10 mouse cellular contexts compared by ENCODE assay signal in the genomic region with DNA sequence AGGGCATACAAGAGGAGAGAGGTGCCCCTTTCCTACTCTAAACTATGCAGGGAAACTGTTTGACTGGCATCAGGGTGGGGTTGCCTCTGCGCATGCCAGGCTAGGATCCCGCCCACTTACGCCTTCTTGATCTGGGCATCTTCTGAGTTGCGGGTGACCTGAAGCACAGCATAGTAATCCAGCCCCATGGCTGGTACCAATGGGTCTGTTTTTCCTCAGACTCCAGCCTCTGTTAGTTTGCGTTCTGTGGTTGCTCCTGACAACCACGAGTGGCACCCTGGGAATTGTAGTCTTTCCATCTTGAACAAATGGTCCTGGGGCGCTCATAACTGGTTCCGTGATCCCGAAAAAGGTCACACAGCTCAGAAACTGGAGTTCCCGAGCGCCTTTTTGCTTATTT. TPM values are rescaled to one million over a fixed set of nuclear protein-coding genes. Genes with fewer than 3 reads are reported as not detected.
DNase-seq lines count a peak whose midpoint lies in the region; ATAC-seq and TF ChIP-seq lines count a peak whose summit lies in the region.
"Had no signal": no experiment of that assay in that cellular context is flagged by ENCODE, and none has a peak within 500 bp of the region (broad histone marks: within the 10 kb centered on the region; RNA-seq: fewer than 3 reads in every experiment).

Gene Dnajb13, minus strand, starts transcription at position 388 of the 400 bp plus-strand sequence.

- dilution Hi-C loops in CH12.LX (cut with MboI; ENCODE audit: extremely low pct_ligation_motif_present, extremely low pct_unique_long_range_greater_than_20kb, low sequenced_read_pairs), result no loop called here

- H3K4me1 ChIP-seq in heart, embryonic 11.5 days (ENCODE audit: control insufficient read depth, insufficient read depth, low read length), result no peaks in the 10 kb centered on the region
- peaks cover 11 to 22% of the 10 kb centered on the region in 2 experiments for H3K4me1 ChIP-seq in CH12.LX (ENCODE audit: control insufficient read depth in 1 of 2, insufficient read depth in 2 of 2)
- H3K4me1 ChIP-seq in embryonic facial prominence, embryonic 11.5 days (ENCODE audit: control insufficient read depth, insufficient read depth, low read length), result no peaks in the 10 kb centered on the region

- TF ChIP-seq RAD21 in CH12.LX (IDR thresholded peaks at IDR 0.05; ENCODE audit: low read depth, low read length), result no peak

- no peak for DNase-seq in heart, postnatal 36 days
- DNase-seq in CH12.LX (ENCODE audit: extremely low read depth), result no peak
- DNase-seq in embryonic facial prominence, embryonic 11.5 days (ENCODE audit: low spot score), result peak; percentile 38
- no peak for DNase-seq in frontal cortex, postnatal 10 days (ENCODE audit: low spot score in 2 of 2)
- no peak for DNase-seq in urinary bladder, adult 18-20 months (ENCODE audit: low spot score in 2 of 2)
- no peak for DNase-seq in layer of hippocampus, adult 9-10 months (ENCODE audit: low spot score)
- DNase-seq: cerebellum, adult 11 months had no signal

- in situ Hi-C loops in CH12.LX (cut with MboI; ENCODE audit: low pct_ligation_motif_present, low pct_unique_long_range_greater_than_20kb, low sequenced_read_pairs), result no loop called here

- no peak for TF ChIP-seq CTCF in CH12.LX (conservative IDR thresholded peaks at IDR 0.05 in 1 of 2, IDR thresholded peaks at IDR 0.05 in 1 of 2; ENCODE audit: low read depth in 2 of 2, low read length in 2 of 2)

- ATAC-seq in heart, embryonic 11.5 days (replicated peaks; ENCODE audit: insufficient number of reproducible peaks, low FRiP score, low TSS enrichment), result no peak
- no peak for ATAC-seq in embryonic facial prominence, embryonic 11.5 days (replicated peaks; ENCODE audit: insufficient number of reproducible peaks, low FRiP score, low TSS enrichment, low read depth)
- ATAC-seq in megakaryocyte-erythroid progenitor cell, adult 5-6 weeks (replicated peaks; ENCODE audit: low FRiP score, low TSS enrichment, poor library complexity, severe bottlenecking), result 0 out of 2 replicates have a peak, but pooled peaks have one; percentile 32

- H3K27me3 ChIP-seq in heart, embryonic 11.5 days (ENCODE audit: control insufficient read depth, insufficient read depth, low read length), result no peaks in the 10 kb centered on the region
- no peaks in the 10 kb centered on the region for H3K27me3 ChIP-seq in CH12.LX (replicated peaks)
- H3K27me3 ChIP-seq in embryonic facial prominence, embryonic 11.5 days (ENCODE audit: control insufficient read depth, insufficient read depth, low read length), result no peaks in the 10 kb centered on the region

- no peak for TF ChIP-seq POLR2A in CH12.LX (IDR thresholded peaks at IDR 0.05; ENCODE audit: low read depth, low read length)

- no peaks in the 10 kb centered on the region for H3K79me2 ChIP-seq in CH12.LX (replicated peaks; ENCODE audit: control insufficient read depth, extremely low read depth, insufficient read depth, poor library complexity, severe bottlenecking)

- 0 out of 2 replicates have a peak within 1 kb of the TSS, but pooled peaks have one; percentile 9 for H3K4me2 ChIP-seq in heart, embryonic 11.5 days
- H3K4me2 ChIP-seq in CH12.LX (ENCODE audit: insufficient read depth, low read depth, poor library complexity, severe bottlenecking), result no peak within 1 kb of the TSS
- no peak within 1 kb of the TSS for H3K4me2 ChIP-seq in embryonic facial prominence, embryonic 11.5 days (ENCODE audit: low read depth, low read length)

- no peak within 1 kb of the TSS for H3K4me3 ChIP-seq in heart, embryonic 11.5 days (ENCODE audit: low read depth, low read length)
- H3K4me3 ChIP-seq in CH12.LX (replicated peaks in 1 of 3; ENCODE audit: low read depth in 2 of 3, low read length in 2 of 3, poor library complexity in 1 of 3), result no peak within 1 kb of the TSS
- H3K4me3 ChIP-seq in embryonic facial prominence, embryonic 11.5 days (ENCODE audit: low read depth, low read length), result no peak within 1 kb of the TSS
- H3K4me3 ChIP-seq: erythroblast, embryonic 14.5 days had no signal

- TF ChIP-seq EP300 in CH12.LX (IDR thresholded peaks at IDR 0.05; ENCODE audit: low read length), result no peak

- H3K36me3 ChIP-seq in heart, embryonic 11.5 days (ENCODE audit: control insufficient read depth, insufficient read depth, low read length), result no peaks in the 10 kb centered on the region
- H3K36me3 ChIP-seq in CH12.LX (replicated peaks in 1 of 2; ENCODE audit: control insufficient read depth in 1 of 2, insufficient read depth in 1 of 2, low read length in 1 of 2), result peaks cover 0 to 2% of the 10 kb centered on the region in 2 experiments
- no peaks in the 10 kb centered on the region for H3K36me3 ChIP-seq in embryonic facial prominence, embryonic 11.5 days (replicated peaks; ENCODE audit: control insufficient read depth, insufficient read depth, low read depth, low read length)

- 47% methylated on average over 11 of the region's 11 CpGs for WGBS in heart, embryonic 11.5 days (ENCODE audit: insufficient replicate concordance)
- 55% methylated on average over 11 of the region's 11 CpGs for WGBS in embryonic facial prominence, embryonic 11.5 days

- intact Hi-C loops in heart, postnatal 36 days (cut with DNase I), result no loop called here

- H3K27ac ChIP-seq in heart, embryonic 11.5 days (ENCODE audit: low read depth, low read length), result no peak within 1 kb of the TSS
- no peak within 1 kb of the TSS for H3K27ac ChIP-seq in CH12.LX (ENCODE audit: insufficient read depth, low read depth)
- H3K27ac ChIP-seq in embryonic facial prominence, embryonic 11.5 days (replicated peaks; ENCODE audit: low read depth, low read length), result no peak within 1 kb of the TSS

- H3K9me3 ChIP-seq in heart, embryonic 11.5 days (replicated peaks; ENCODE audit: control insufficient read depth, low read length), result no peaks in the 10 kb centered on the region
- H3K9me3 ChIP-seq in CH12.LX (replicated peaks; ENCODE audit: low read length), result no peaks in the 10 kb centered on the region
- H3K9me3 ChIP-seq in embryonic facial prominence, embryonic 11.5 days (replicated peaks; ENCODE audit: control insufficient read depth, low read length), result no peaks in the 10 kb centered on the region

- H3K9ac ChIP-seq in heart, embryonic 11.5 days (ENCODE audit: low read depth, low read length), result no peak within 1 kb of the TSS
- no peak within 1 kb of the TSS for H3K9ac ChIP-seq in CH12.LX (ENCODE audit: insufficient read depth, low read depth)
- H3K9ac ChIP-seq in embryonic facial prominence, embryonic 11.5 days (replicated peaks; ENCODE audit: low read length), result no peak within 1 kb of the TSS

TF ChIP-seq in CH12.LX, 34 proteins besides CTCF, POLR2A, EP300 and RAD21:
- TF ChIP-seq ZKSCAN1 (IDR thresholded peaks at IDR 0.05; ENCODE audit: borderline replicate concordance, low read depth, low read length) (no peak), ZMIZ1 (IDR thresholded peaks at IDR 0.05; ENCODE audit: low read depth, low read length) (no peak), POLR2AphosphoS2 (IDR thresholded peaks at IDR 0.05; ENCODE audit: low read depth, low read length) (no peak), HCFC1 (IDR thresholded peaks at IDR 0.05; ENCODE audit: low read depth, low read length) (peak; percentile 51), TBP (conservative IDR thresholded peaks at IDR 0.05; ENCODE audit: low read depth, low read length) (no peak), E2F4 (IDR thresholded peaks at IDR 0.05; ENCODE audit: insufficient replicate concordance, low read depth, low read length) (no peak), ETS1 (conservative IDR thresholded peaks at IDR 0.05; ENCODE audit: low read depth, low read length) (no peak)

RNA-seq across cellular contexts. Expression of gene Dnajb13, which starts in this region (rescaled TPM):
- 0.19 and 0.21 TPM in 2 replicates for polyA plus RNA-seq in heart, embryonic 11.5 days (2014; fragmentation: Nextera tagmentation; extraction: Ambion mirVana)
- total RNA-seq in heart, postnatal 36 days (2021), result not detected
- total RNA-seq in CH12.LX (2012; rRNA removed) (11.8 and 15.6 TPM in 2 replicates), CH12.LX (2014; rRNA removed) (24.5 and 32.0 TPM in 2 replicates)
- 13.9 and 17.8 TPM in 2 replicates for polyA plus RNA-seq in CH12.LX (2012; ENCODE audit: insufficient read length, low read depth)
- 0.07 and 0.60 TPM in 2 replicates for polyA plus RNA-seq in embryonic facial prominence, embryonic 11.5 days (2014; fragmentation: Nextera tagmentation; extraction: Ambion mirVana)
- not detected in 2 replicates for total RNA-seq in megakaryocyte-erythroid progenitor cell, adult 5-6 weeks (2014; fragmentation: Nextera tagmentation)
- 0.05 and 1.8 TPM in 2 replicates for total RNA-seq in megakaryocyte-erythroid progenitor cell, adult 5-6 weeks (2017)
- polyA plus RNA-seq: erythroblast, embryonic 14.5 days had no signal

Comparison
In these comparisons a context has a peak if more than half of its experiments do, and no peak if none do; other contexts are left out.
1. RNA of gene Dnajb13 (total RNA-seq): 11.8 to 32.0 TPM in CH12.LX; 0.05 to 1.8 TPM in megakaryocyte-erythroid progenitor cell, adult 5-6 weeks and not detected in heart, postnatal 36 days; every median in the first group is over 4 times any median in the second.
2. Peak in DNase-seq in embryonic facial prominence, embryonic 11.5 days; RNA of the gene not detected or under 1 TPM.